Mouse (Mus musculus) cerebellum, adult 2 months (tissue): ENCODE data around the gene Afdn.
"Not testable (repeated sequence)": the region's sequence is repeated elsewhere in the genome, so short reads cannot be mapped to it uniquely, and the experiment has no call there.

ENCODE experiments used
- CTCF ChIP-seq: fragments of 200-500 bp; IDR thresholded peaks from 2 replicates; pipeline ENCODE4 v1.5.1; 2011; ENCODE audit warnings: low read depth, mild to moderate bottlenecking, control low read depth, low read length, moderate library complexity, borderline replicate concordance; ENCODE audit not compliant: insufficient read depth
- POLR2A ChIP-seq: fragments of 200-500 bp; IDR thresholded peaks from 2 replicates; pipeline ENCODE4 v1.6.1; 2011; ENCODE audit warnings: low read length, control low read depth, borderline replicate concordance; ENCODE audit not compliant: insufficient read depth

DNA sequence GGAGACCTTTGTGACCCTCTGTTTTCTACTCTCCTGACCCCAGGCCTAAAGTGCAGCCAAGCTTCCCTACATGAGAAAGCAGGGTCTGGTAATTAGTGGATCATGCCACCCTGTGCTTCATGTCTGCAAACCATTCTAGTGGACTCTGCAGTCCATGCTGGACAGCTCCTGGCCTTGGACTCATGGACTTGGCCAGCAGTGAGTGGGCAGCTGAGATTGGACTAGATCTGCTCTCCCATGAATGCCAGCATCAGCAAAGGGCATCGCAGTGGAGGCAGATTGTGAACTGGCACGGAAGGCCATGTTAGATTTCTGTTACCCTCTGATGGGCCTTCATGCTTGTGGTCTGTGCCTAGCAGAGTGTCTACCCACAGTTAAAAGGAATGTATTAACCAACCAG, 175.0 kb downstream of the Afdn start:
- not testable (repeated sequence) for TF ChIP-seq POLR2A, CTCF
